Comparison of ENCODE assay signal across 9 mouse cellular contexts in the genomic region with DNA sequence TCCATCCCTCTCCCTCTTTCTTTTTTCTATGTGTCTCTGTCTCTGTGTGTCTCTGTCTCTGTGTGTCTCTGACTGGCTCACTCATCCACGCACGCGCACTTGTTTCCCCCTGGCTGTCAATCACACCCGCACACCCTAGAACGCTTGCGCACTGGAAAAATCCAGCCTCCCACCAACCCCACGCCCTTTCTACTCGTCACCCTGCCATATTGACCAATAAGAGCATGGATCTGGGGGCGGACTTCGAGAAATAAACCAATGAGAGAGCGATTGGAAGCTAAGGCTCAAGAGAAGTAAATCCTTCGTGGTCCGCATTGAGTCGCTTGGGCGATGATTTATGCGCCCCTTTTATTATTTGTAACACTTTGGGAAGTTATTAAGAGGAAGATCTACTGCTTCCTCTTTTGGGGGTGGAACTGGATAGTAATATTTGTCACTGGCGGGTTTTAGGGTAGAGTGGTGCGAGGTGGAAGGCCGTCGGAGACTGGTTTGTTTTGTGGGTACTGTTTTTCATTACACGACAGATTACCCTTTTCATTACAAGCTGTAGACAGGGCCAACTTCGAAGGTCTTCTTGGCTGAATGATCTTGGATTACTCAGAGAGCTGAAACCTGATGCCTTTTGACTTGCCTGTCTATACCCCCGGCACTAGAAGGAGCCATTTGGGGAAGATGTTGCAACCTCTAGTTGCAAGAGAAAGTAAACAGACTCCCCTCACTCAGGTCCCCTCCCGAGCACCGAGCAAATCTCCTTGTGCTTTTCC.
DNase-seq lines count a peak whose midpoint lies in the region; ATAC-seq and TF ChIP-seq lines count a peak whose summit lies in the region.
"Had no signal": no experiment of that assay in that cellular context is flagged by ENCODE, and none has a peak within 500 bp of the region (broad histone marks: within the 10 kb centered on the region; RNA-seq: fewer than 3 reads in every experiment).

No protein-coding gene starts in this region.

- no peaks in the 10 kb centered on the region for H3K9me3 ChIP-seq in hindbrain, embryonic 12.5 days (replicated peaks)
- H3K9me3 ChIP-seq in limb, embryonic 14.5 days (ENCODE audit: control insufficient read depth, low read length), result no peaks in the 10 kb centered on the region
- no peaks in the 10 kb centered on the region for H3K9me3 ChIP-seq in midbrain, embryonic 15.5 days

- H3K4me1 ChIP-seq in bone marrow, adult 2 months (ENCODE audit: control insufficient read depth, insufficient read depth, low read length), result peaks cover 1% of the 10 kb centered on the region; the same call in 1 of the 2 replicates
- H3K4me1 ChIP-seq in hindbrain, embryonic 12.5 days, result peaks cover 38% of the 10 kb centered on the region
- peaks cover 42% of the 10 kb centered on the region for H3K4me1 ChIP-seq in limb, embryonic 14.5 days (ENCODE audit: control insufficient read depth, insufficient read depth, low read length)
- peaks cover 15% of the 10 kb centered on the region for H3K4me1 ChIP-seq in midbrain, embryonic 15.5 days
- peaks cover 13% of the 10 kb centered on the region for H3K4me1 ChIP-seq in testis, adult 2 months (ENCODE audit: control insufficient read depth, insufficient read depth, low read length)

- ATAC-seq in hindbrain, embryonic 12.5 days (ENCODE audit: low FRiP score), result peak; percentile 88
- ATAC-seq in limb, embryonic 14.5 days (ENCODE audit: low FRiP score, low read depth), result peak; percentile 86
- peak; percentile 78 for ATAC-seq in midbrain, embryonic 15.5 days (replicated peaks)
- ATAC-seq: Patski had no signal

- peak overlapping the region; percentile 54 for H3K4me2 ChIP-seq in hindbrain, embryonic 12.5 days (replicated peaks)
- H3K4me2 ChIP-seq in limb, embryonic 14.5 days (replicated peaks; ENCODE audit: low read depth, low read length, severe bottlenecking), result peak overlapping the region; percentile 84
- H3K4me2 ChIP-seq in midbrain, embryonic 15.5 days, result peak overlapping the region; percentile 35

- H3K9ac ChIP-seq in hindbrain, embryonic 12.5 days, result peak overlapping the region; percentile 55
- peak overlapping the region; percentile 67 for H3K9ac ChIP-seq in limb, embryonic 14.5 days (ENCODE audit: low read depth, low read length, severe bottlenecking)
- no peak overlapping the region for H3K9ac ChIP-seq in midbrain, embryonic 15.5 days

- 1% methylated on average over 25 of the region's 25 CpGs for WGBS in bone marrow, adult 2 months
- 1% methylated on average over 25 of the region's 25 CpGs for WGBS in hindbrain, embryonic 12.5 days
- WGBS in limb, embryonic 14.5 days, result under 1% methylated on average over 25 of the region's 25 CpGs
- WGBS in midbrain, embryonic 15.5 days, result 1% methylated on average over 25 of the region's 25 CpGs

- no peak for TF ChIP-seq POLR2A in bone marrow, adult 2 months (IDR thresholded peaks at IDR 0.05; ENCODE audit: borderline replicate concordance, control insufficient read depth, low read depth, low read length)
- TF ChIP-seq POLR2A in limb, embryonic 14.5 days (IDR thresholded peaks at IDR 0.05; ENCODE audit: borderline replicate concordance, extremely low read depth, insufficient read depth, insufficient read length), result no peak
- no peak for TF ChIP-seq POLR2A in testis, adult 2 months (IDR thresholded peaks at IDR 0.05; ENCODE audit: control insufficient read depth, low read depth, low read length)

- H3K27ac ChIP-seq in bone marrow, adult 2 months (ENCODE audit: control insufficient read depth, insufficient read depth, low read depth, low read length, poor library complexity), result no peak overlapping the region
- peak overlapping the region; percentile 86 for H3K27ac ChIP-seq in hindbrain, embryonic 12.5 days
- H3K27ac ChIP-seq in limb, embryonic 14.5 days (replicated peaks; ENCODE audit: low read depth, low read length), result peak overlapping the region; percentile 94
- H3K27ac ChIP-seq in midbrain, embryonic 15.5 days, result no peak overlapping the region
- H3K27ac ChIP-seq in testis, adult 2 months (ENCODE audit: control insufficient read depth, insufficient read depth, low read depth, low read length), result 0 out of 2 replicates have a peak overlapping the region, but pooled peaks have one; percentile 26

- peaks cover 35% of the 10 kb centered on the region for H3K27me3 ChIP-seq in hindbrain, embryonic 12.5 days
- peaks cover 14% of the 10 kb centered on the region for H3K27me3 ChIP-seq in limb, embryonic 14.5 days (ENCODE audit: control insufficient read depth, insufficient read depth, low read length)
- peaks cover 63% of the 10 kb centered on the region for H3K27me3 ChIP-seq in midbrain, embryonic 15.5 days (replicated peaks)
- H3K27me3 ChIP-seq in testis, adult 2 months (ENCODE audit: control insufficient read depth, insufficient read depth, low read length), result peaks cover 5% of the 10 kb centered on the region
- H3K27me3 ChIP-seq: Patski had no signal

- H3K36me3 ChIP-seq in hindbrain, embryonic 12.5 days, result no peaks in the 10 kb centered on the region
- no peaks in the 10 kb centered on the region for H3K36me3 ChIP-seq in limb, embryonic 14.5 days (ENCODE audit: control insufficient read depth, insufficient read depth, low read length)
- no peaks in the 10 kb centered on the region for H3K36me3 ChIP-seq in midbrain, embryonic 15.5 days (replicated peaks)
- no peaks in the 10 kb centered on the region for H3K36me3 ChIP-seq in testis, adult 2 months (ENCODE audit: control insufficient read depth, insufficient read depth, low read length)

- H3K4me3 ChIP-seq in bone marrow, adult 2 months (replicated peaks; ENCODE audit: control insufficient read depth, low read depth, low read length), result no peak overlapping the region
- peak overlapping the region; percentile 23 for H3K4me3 ChIP-seq in hindbrain, embryonic 12.5 days
- H3K4me3 ChIP-seq in limb, embryonic 14.5 days (replicated peaks; ENCODE audit: low read length), result peak overlapping the region; percentile 32
- H3K4me3 ChIP-seq in midbrain, embryonic 15.5 days, result peak overlapping the region; percentile 20; the same call in 1 of the 2 replicates
- H3K4me3 ChIP-seq in testis, adult 2 months (ENCODE audit: control insufficient read depth, low read depth, low read length), result peak overlapping the region; percentile 52

- 0 out of 2 replicates have a peak, but pooled peaks have one; percentile 4 for TF ChIP-seq CTCF in bone marrow, adult 2 months (IDR thresholded peaks at IDR 0.05; ENCODE audit: control insufficient read depth, insufficient read depth, low read length)
- TF ChIP-seq CTCF in testis, adult 2 months (IDR thresholded peaks at IDR 0.05; ENCODE audit: control insufficient read depth, insufficient read depth, insufficient replicate concordance, low read depth, low read length), result no peak

- peak; percentile 71 to 80 for DNase-seq in cerebellum, postnatal 10 days
- DNase-seq in cerebellum, adult 11 months, result no peak
- DNase-seq in forelimb bud, embryonic 11.5 days (ENCODE audit: low read depth, low spot score), result peak; percentile 97
- peak; percentile 98 for DNase-seq in limb, embryonic 14.5 days (ENCODE audit: low spot score)

Comparison
In these comparisons a context has a peak if more than half of its experiments do, and no peak if none do; other contexts are left out.
1. H3K27ac ChIP-seq: peak in hindbrain, embryonic 12.5 days (single experiment), limb, embryonic 14.5 days (single experiment) and testis, adult 2 months (single experiment); none in bone marrow, adult 2 months (single experiment) and midbrain, embryonic 15.5 days (single experiment).
2. Peak in every context shown above with its lines, with median percentiles within 50 percentile points of each other: ATAC-seq and H3K4me2 ChIP-seq.